Mouse (Mus musculus) cerebellum, postnatal 14 days (tissue): Measurements from ENCODE around the gene Tbccd1.
"Not testable (repeated sequence)": the region's sequence is repeated elsewhere in the genome, so short reads cannot be mapped to it uniquely, and the experiment has no call there.

Source experiments
- DNase-seq, 2 experiments: peaks; one replicate each; pipeline ENCODE4 v3.0.0; 2021; ENCODE audit warnings: mixed read lengths in 2 of 2

Tbccd1 gene

DNA sequence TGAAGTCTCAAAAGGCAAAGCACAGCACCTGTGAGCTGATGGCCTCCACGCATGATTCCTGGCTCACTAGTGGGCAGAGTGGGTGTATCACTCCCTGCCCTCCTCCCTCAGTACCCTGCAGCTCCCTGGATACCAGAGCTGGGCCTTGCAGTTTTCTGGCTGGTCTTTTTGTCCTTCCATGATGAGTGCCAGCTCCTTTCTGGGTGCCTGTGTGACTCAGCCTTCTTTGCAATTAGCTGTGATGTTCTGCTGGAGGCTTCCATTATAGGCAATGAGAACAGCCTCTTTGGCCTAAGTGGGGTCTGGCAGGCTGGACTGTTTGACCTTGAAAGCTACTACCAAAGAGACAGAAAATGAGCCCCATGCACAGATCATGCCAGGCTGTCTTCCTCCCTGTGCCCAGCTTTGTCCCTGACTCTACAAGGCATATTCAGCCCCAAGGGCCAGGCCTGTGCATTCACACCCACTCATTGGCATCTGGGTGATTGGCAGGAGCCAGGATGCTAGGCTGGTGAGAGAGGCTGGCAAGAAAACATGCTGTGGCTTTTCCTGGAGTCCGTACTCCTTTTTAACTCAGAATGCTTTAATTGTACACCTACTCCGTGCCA is 78.1 kb downstream of the Tbccd1 start:
- peak; percentile 24 to 48 for DNase-seq

DNA sequence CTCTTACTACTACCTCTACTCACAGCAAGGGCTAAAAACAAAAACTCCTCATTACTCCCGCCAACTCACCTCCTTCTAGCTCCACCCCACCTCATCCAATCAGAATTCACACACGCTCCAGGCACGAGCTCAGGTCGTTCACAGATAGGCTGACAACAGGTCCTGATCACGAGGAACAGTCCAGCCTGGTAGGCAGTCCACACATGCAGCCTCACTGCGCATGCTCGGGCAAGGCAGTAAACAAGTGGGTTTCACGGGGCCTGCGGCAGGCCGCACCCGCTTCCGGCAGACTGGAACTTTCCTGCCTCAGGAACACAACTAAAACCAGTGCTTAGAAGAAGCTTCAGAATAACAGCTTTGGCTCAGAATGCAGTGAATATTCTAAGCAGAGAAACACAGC is 79.2 kb downstream of the Tbccd1 start:
- DNase-seq = not testable (repeated sequence)

DNA sequence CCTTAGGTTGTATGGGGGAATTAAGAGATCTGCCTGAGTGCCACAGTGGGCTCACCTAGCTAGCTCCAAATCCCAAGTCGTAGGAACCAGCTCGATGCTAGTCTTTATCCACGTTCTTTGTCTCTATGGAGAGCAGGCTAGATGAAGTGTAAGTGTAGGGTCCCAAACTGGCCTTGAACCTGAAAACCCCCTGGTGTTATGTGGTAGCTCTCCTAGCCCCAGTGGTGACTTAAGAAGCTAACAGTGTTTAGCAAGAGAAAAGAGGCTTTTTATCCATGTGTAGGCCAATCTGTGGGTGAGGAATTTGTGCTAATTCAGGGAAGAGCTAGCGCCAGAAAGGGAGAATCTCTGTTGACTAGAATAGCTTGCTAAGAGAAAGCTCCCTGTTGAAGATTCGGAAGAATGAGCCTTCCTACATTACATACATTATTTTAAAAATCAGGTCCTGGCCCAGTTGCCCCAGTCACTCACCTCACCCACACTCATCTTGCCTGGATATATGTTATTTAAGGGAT is 81.9 kb downstream of the Tbccd1 start:
- DNase-seq = no peak

DNA sequence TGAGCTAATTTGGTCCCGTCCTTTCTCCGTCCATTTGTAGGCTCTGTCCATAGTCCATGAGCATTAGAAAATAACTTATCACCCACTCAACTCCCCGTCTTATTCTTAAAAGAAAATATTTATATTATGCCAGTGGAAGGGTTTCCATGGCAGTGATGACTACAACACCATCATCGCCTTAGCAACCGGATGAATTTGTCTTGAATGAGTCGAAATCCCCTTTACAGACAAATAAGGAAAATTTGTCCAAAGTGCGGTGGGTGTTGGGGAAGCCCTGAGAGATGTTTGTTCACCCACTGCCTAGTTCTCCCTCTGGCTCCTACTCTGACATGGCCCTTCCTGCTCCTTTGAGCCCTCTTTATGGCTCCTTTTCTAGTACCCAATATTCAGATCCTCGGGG is 88.8 kb downstream of the Tbccd1 start:
- no peak for DNase-seq

DNA sequence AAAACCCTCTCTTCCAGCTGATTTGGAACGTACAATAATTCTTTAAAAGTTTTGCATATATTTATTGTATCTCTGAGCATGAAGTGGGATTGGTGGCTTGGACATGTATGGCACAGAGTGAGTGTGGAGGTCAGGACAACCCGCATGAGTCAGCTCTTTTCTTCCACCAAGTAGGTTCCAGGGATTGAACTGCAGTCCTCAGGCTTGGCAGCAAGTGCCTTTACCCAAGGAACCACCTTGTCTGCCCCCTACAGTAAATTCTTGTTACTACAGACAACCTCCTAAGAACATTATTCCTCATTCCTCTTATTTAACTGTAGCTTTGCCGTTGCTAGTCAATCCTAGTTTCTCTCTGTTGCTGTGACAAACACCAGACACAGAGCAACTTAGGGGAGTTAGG is 90.1 kb downstream of the Tbccd1 start:
- no peak for DNase-seq

DNA sequence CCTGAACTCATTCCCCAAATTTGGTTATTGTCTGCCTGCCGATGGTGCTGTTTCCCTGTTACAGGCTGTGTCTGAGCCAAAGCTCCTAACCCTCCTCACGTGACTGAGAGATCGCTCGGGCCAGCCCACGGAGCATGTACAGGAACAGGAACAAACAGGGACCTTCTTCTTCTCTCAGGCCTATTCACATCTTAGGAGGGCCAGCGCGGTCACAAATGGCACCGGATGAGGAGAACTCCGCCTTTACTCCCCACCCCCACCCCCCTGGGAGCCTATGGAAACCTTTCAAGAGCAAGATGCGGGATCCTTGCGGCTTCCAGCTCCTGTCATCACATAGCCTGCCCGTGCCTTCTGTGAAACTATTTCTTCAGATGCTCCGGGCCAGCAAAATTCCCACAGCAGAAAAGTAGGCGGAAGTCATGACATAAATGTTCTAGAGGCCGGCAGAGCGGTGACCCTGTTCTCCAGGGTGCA is 90.7 kb downstream of the Tbccd1 start:
- no peak for DNase-seq

GRCm38 (mm10) chr16:22765531-22765930 is 91.9 kb downstream of the Tbccd1 start:
- DNase-seq = no peak
